Mouse (Mus musculus) heart, adult 2 months (tissue): Measurements from ENCODE around the gene Prelid3b.
A peak's percentile ranks its signal among the peaks of the same experiment; 100 is the strongest.

Source experiments
- CTCF ChIP-seq: fragments of 200-600 bp; IDR thresholded peaks from 2 replicates; pipeline ENCODE4 v1.8.1; 2022; ENCODE audit warnings: antibody characterized with exemption, mild to moderate bottlenecking, moderate library complexity
- EP300 ChIP-seq: fragments of 200-500 bp; IDR thresholded peaks from 2 replicates; pipeline ENCODE4 v1.6.1; 2011; ENCODE audit warnings: low read depth, low read length, control low read depth; ENCODE audit not compliant: insufficient read depth
- POLR2A ChIP-seq: fragments of 200-500 bp; IDR thresholded peaks from 2 replicates; pipeline ENCODE4 v1.6.1; 2011; ENCODE audit warnings: mild to moderate bottlenecking, low read depth, low read length, control low read depth; ENCODE audit not compliant: insufficient read depth

DNA sequence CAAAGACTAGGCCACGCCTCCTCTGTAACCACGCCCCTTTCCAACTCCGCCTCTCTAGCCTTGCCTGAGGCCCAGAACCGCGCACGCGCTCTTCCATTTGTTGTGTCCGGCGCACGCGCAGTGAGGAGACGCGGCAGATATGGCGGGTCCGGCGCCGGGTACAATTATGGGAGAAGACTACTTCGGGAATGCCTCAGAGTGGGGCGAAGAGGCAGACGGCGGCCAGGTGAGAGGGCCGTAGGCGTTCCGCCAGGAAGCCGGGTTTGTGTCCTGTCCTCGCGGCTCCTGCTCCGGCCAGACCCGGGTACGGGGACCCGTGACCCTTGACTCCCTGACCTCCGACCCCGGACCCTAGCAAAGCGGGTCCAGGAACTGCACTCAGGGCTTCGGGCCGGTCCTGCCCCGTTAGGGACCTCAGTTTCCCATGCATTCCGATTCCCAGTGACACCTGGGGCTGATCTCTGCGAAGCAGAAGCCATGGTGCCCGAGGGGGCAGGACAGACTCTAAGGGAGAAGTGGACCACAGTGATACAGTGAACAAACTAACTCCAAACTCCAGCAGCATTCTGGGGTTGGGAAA lies 57.1 kb downstream of the Prelid3b start, which contains the start of gene Nelfcd:
- no peak for TF ChIP-seq CTCF
- TF ChIP-seq POLR2A = peak; percentile 68
- 0 out of 2 replicates have a peak, but pooled peaks have one; percentile 25 for TF ChIP-seq EP300
